Mouse (Mus musculus): ENCODE measurements around the gene Serpina16. TPM values are rescaled to one million over a fixed set of nuclear protein-coding genes. Genes with fewer than 3 reads are reported as not detected.

Gene Serpina16
- total and polyA plus RNA-seq, 3 experiments: not detected

GRCm38 (mm10) chr12:103635846-103636245 lies 40.1 kb downstream of the Serpina16 start:
- Histone ChIP-seq H3K4me3 (ENCODE audit: low read depth, low read length) (no peak overlapping the region), H3K9me3 (replicated peaks) (peaks cover 50% of the 10 kb centered on the region), H3K4me1 (ENCODE audit: insufficient read depth, low read depth, low read length) (no peaks in the 10 kb centered on the region; the same call in 1 of the 2 replicates), H3K27me3 (ENCODE audit: insufficient read depth, low read length) (no peaks in the 10 kb centered on the region), H3K36me3 (replicated peaks) (no peaks in the 10 kb centered on the region)
- no peak for TF ChIP-seq CTCF (IDR thresholded peaks at IDR 0.05; ENCODE audit: low read depth, low read length)
- no peak for TF ChIP-seq GATA1 (IDR thresholded peaks at IDR 0.05; ENCODE audit: borderline replicate concordance, low read length)
- no peak for TF ChIP-seq POLR2AphosphoS5 (IDR thresholded peaks at IDR 0.05; ENCODE audit: insufficient replicate concordance, low read depth, low read length)
- no peak for TF ChIP-seq TAL1 (conservative IDR thresholded peaks at IDR 0.05; ENCODE audit: low read depth, low read length)
- no peak for TF ChIP-seq GATA2 (IDR thresholded peaks at IDR 0.05; ENCODE audit: borderline replicate concordance, low read depth, low read length)
- ATAC-seq (ENCODE audit: extremely low read depth, insufficient number of reproducible peaks, low FRiP score, poor library complexity, severe bottlenecking) (no peak), DNase-seq (ENCODE audit: low spot score) (no peak)

GRCm38 (mm10) chr12:103634430-103634829 lies 41.5 kb downstream of the Serpina16 start:
- no peak overlapping the region for H3K4me3 ChIP-seq (ENCODE audit: low read depth, low read length)
- TF ChIP-seq TAL1 (conservative IDR thresholded peaks at IDR 0.05; ENCODE audit: low read depth, low read length) (no peak), GATA2 (IDR thresholded peaks at IDR 0.05; ENCODE audit: borderline replicate concordance, low read depth, low read length) (no peak), CTCF (IDR thresholded peaks at IDR 0.05; ENCODE audit: low read depth, low read length) (no peak)

GRCm38 (mm10) chr12:103631203-103631612 lies 44.7 kb downstream of the Serpina16 start, which contains the start of gene Serpina10:
TSS of gene Serpina10 (minus strand) at chr12:103631444.
- H3K9me3 ChIP-seq (replicated peaks): peaks cover 71% of the 10 kb centered on the region
- no peaks in the 10 kb centered on the region for H3K4me1 ChIP-seq (ENCODE audit: insufficient read depth, low read depth, low read length)
- no peak within 1 kb of the TSS for H3K4me3 ChIP-seq (ENCODE audit: low read depth, low read length)
- no peaks in the 10 kb centered on the region for H3K36me3 ChIP-seq (replicated peaks)
- TF ChIP-seq TAL1 (conservative IDR thresholded peaks at IDR 0.05; ENCODE audit: low read depth, low read length) (no peak), GATA1 (IDR thresholded peaks at IDR 0.05; ENCODE audit: borderline replicate concordance, low read length) (no peak), GATA2 (IDR thresholded peaks at IDR 0.05; ENCODE audit: borderline replicate concordance, low read depth, low read length) (no peak), POLR2AphosphoS5 (IDR thresholded peaks at IDR 0.05; ENCODE audit: insufficient replicate concordance, low read depth, low read length) (no peak), CTCF (IDR thresholded peaks at IDR 0.05; ENCODE audit: low read depth, low read length) (no peak)
- no peak for DNase-seq (ENCODE audit: low spot score)
- no peaks in the 10 kb centered on the region for H3K27me3 ChIP-seq (ENCODE audit: insufficient read depth, low read length)
- ATAC-seq (ENCODE audit: extremely low read depth, insufficient number of reproducible peaks, low FRiP score, poor library complexity, severe bottlenecking): no peak

More at GRCm38 (mm10) chr12:103634430-103634829, 41.5 kb downstream of the Serpina16 start:
- peaks cover 52% of the 10 kb centered on the region for H3K9me3 ChIP-seq (replicated peaks)
- no peaks in the 10 kb centered on the region for H3K4me1 ChIP-seq (ENCODE audit: insufficient read depth, low read depth, low read length)
- H3K36me3 ChIP-seq (replicated peaks): no peaks in the 10 kb centered on the region
- DNase-seq (ENCODE audit: low spot score) (no peak), ATAC-seq (ENCODE audit: extremely low read depth, insufficient number of reproducible peaks, low FRiP score, poor library complexity, severe bottlenecking) (no peak)
- no peaks in the 10 kb centered on the region for H3K27me3 ChIP-seq (ENCODE audit: insufficient read depth, low read length)

Other genes with a start within 250 kb of the Serpina16 start
- gene Ifi27, start 241.9 kb downstream of the Serpina16 start, total RNA-seq (2014; fragmentation: Nextera tagmentation): 151 and 164 TPM in 2 replicates
- 335 and 374 TPM in 2 replicates for gene Ifi27, start 241.9 kb downstream of the Serpina16 start, total RNA-seq (2017)
- gene Ifi27, start 241.9 kb downstream of the Serpina16 start, polyA plus RNA-seq (2012): 16.9 and 22.2 TPM in 2 replicates
- gene Ifi27l2a, start 232.5 kb downstream of the Serpina16 start, total RNA-seq (2014; fragmentation: Nextera tagmentation): not detected in 2 replicates
- 9.6 and 10.9 TPM in 2 replicates for gene Ifi27l2a, start 232.5 kb downstream of the Serpina16 start, total RNA-seq (2017)
- gene Ifi27l2a, start 232.5 kb downstream of the Serpina16 start, polyA plus RNA-seq (2012): 0.97 and 1.2 TPM in 2 replicates
- gene Ifi27l2b, start 218.9 kb downstream of the Serpina16 start, total RNA-seq (2014; fragmentation: Nextera tagmentation): not detected in 2 replicates
- 0.49 TPM in 1 of 2 replicates, not detected in the other for gene Ifi27l2b, start 218.9 kb downstream of the Serpina16 start, total RNA-seq (2017)
- not detected in 2 replicates for gene Ifi27l2b, start 218.9 kb downstream of the Serpina16 start, polyA plus RNA-seq (2012)
- gene Ppp4r4, start 143.9 kb downstream of the Serpina16 start, total RNA-seq (2014; fragmentation: Nextera tagmentation): not detected in 2 replicates
- gene Ppp4r4, start 143.9 kb downstream of the Serpina16 start, total RNA-seq (2017): 0.05 TPM in 1 of 2 replicates, not detected in the other
- not detected in 2 replicates for gene Ppp4r4, start 143.9 kb downstream of the Serpina16 start, polyA plus RNA-seq (2012)
- not detected in 2 replicates for gene Serpina10, start 44.7 kb downstream of the Serpina16 start, total RNA-seq (2014; fragmentation: Nextera tagmentation)
- 0.05 TPM in 1 of 2 replicates, not detected in the other for gene Serpina10, start 44.7 kb downstream of the Serpina16 start, total RNA-seq (2017)
- not detected in 2 replicates for gene Serpina10, start 44.7 kb downstream of the Serpina16 start, polyA plus RNA-seq (2012)
- gene Serpina6, start 18.9 kb downstream of the Serpina16 start, total RNA-seq (2014; fragmentation: Nextera tagmentation): not detected in 2 replicates
- gene Serpina6, start 18.9 kb downstream of the Serpina16 start, total RNA-seq (2017): not detected in 2 replicates
- not detected in 2 replicates for gene Serpina6, start 18.9 kb downstream of the Serpina16 start, polyA plus RNA-seq (2012)
- not detected in 2 replicates for gene Serpina1f, start 19.4 kb upstream of the Serpina16 start, total RNA-seq (2014; fragmentation: Nextera tagmentation)
- gene Serpina1f, start 19.4 kb upstream of the Serpina16 start, total RNA-seq (2017): 0.06 and 0.27 TPM in 2 replicates
- gene Serpina1f, start 19.4 kb upstream of the Serpina16 start, polyA plus RNA-seq (2012): not detected in 2 replicates
- gene Serpina1d, start 97.5 kb upstream of the Serpina16 start, total RNA-seq (2014; fragmentation: Nextera tagmentation): not detected in 2 replicates
- not detected in 2 replicates for gene Serpina1d, start 97.5 kb upstream of the Serpina16 start, total RNA-seq (2017)
- not detected in 2 replicates for gene Serpina1d, start 97.5 kb upstream of the Serpina16 start, polyA plus RNA-seq (2012)
- not detected in 2 replicates for gene Serpina1b, start 154.2 kb upstream of the Serpina16 start, total RNA-seq (2014; fragmentation: Nextera tagmentation)
- 0.16 TPM in 1 of 2 replicates, not detected in the other for gene Serpina1b, start 154.2 kb upstream of the Serpina16 start, total RNA-seq (2017)
- not detected in 2 replicates for gene Serpina1b, start 154.2 kb upstream of the Serpina16 start, polyA plus RNA-seq (2012)
- gene Serpina1a, start 187.4 kb upstream of the Serpina16 start, total RNA-seq (2014; fragmentation: Nextera tagmentation): not detected in 2 replicates
- 0.22 TPM in 1 of 2 replicates, not detected in the other for gene Serpina1a, start 187.4 kb upstream of the Serpina16 start, total RNA-seq (2017)
- gene Serpina1a, start 187.4 kb upstream of the Serpina16 start, polyA plus RNA-seq (2012): not detected in 2 replicates
- gene Serpina1c, start 228.7 kb upstream of the Serpina16 start, total RNA-seq (2014; fragmentation: Nextera tagmentation): not detected in 2 replicates
- not detected in 2 replicates for gene Serpina1c, start 228.7 kb upstream of the Serpina16 start, total RNA-seq (2017)
- gene Serpina1c, start 228.7 kb upstream of the Serpina16 start, polyA plus RNA-seq (2012): not detected in 2 replicates

All from G1E (cell line).